Mouse (Mus musculus) left cerebral cortex, postnatal 36 days (tissue): ENCODE results near the gene Gm21860. TPM values are rescaled to one million over a fixed set of nuclear protein-coding genes. Genes with fewer than 3 reads are reported as not detected.
"Not testable (repeated sequence)": the region's sequence is repeated elsewhere in the genome, so short reads cannot be mapped to it uniquely, and the experiment has no call there.

ENCODE experiments used
- DNase-seq, 2 experiments: peaks; one replicate each; pipeline ENCODE4 v3.0.0; 2021 to 2022; ENCODE audit warnings: low spot score in 2 of 2, mixed read lengths in 1 of 2
- intact Hi-C: fragments of 180-260 bp; cut with DNase I; formaldehyde crosslinking; loops from one replicate; pipeline ENCODE4 v1.15.1; 2025
- total RNA-seq, 2 experiments: library from RNA; stranded (reverse); gene quantifications; 2 replicates each; pipeline ENCODE4 v1.2.3; 2021

Gene Gm21860
- total RNA-seq, 2 experiments from 2014 or later = not detected

DNA sequence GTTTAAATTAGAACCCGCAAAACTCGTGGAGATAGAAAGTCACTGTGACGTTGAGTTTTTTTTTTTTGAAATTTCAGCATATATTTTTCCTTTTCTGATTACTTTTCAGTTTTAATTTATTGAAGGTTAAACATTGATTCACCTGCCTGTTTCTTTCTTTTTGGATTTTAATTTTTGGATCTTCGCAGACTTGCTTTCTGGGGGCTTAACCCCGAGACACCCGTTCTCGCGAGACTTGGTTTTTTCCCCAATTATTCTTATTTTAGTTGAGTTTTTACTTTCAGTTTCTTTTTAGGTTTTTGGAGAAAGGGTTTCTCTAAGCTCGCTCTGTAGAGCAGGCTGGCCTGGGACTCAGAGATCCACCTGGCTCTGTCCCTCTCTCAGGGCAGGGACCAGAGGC, 36.6 kb downstream of the Gm21860 start:
- intact Hi-C loops, DNase-seq: not testable (repeated sequence)

DNA sequence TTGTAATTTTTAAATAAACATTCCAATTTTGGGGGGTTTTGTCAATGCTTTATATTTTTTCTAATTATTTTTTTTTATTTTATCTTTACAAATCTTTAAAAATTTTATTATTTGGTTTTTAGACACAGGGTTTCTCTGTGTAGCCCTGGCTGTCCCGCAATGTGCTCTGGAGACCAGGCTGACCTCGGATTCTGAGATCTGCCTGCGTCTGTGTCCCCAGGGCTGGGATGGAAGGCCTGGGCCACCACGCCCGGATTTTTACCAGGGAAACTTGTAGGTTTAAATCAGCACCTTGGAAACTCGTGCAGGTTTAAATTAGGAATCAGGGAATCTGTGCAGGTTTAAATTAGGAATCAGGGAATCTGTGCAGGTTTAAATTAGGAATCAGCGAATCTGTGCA, 37.1 kb downstream of the Gm21860 start:
- peak; percentile 5 for DNase-seq
- intact Hi-C loops = not testable (repeated sequence)

Other genes starting within 250 kb of the Gm21860 start
- gene Gm47283, start 29.9 kb upstream of the Gm21860 start, total RNA-seq = not detected
- gene Gm21748, start 84.4 kb upstream of the Gm21860 start, total RNA-seq = not detected